Mouse (Mus musculus): ENCODE data around the gene Habp2.

GRCm38 (mm10) chr19:56252815-56253214 lies 34.1 kb upstream of the Habp2 start:
- TF ChIP-seq POLR2A (IDR thresholded peaks at IDR 0.05; ENCODE audit: low read depth, low read length) (no peak), CTCF (conservative IDR thresholded peaks at IDR 0.05; ENCODE audit: insufficient read depth, insufficient read length, low read depth, low read length) (no peak)
